Mouse (Mus musculus) CH12.LX (cell line): ENCODE results near the gene Szrd1. TPM values are rescaled to one million over a fixed set of nuclear protein-coding genes. Genes with fewer than 3 reads are reported as not detected.

ENCODE experiments used
- DNase-seq: peaks from one replicate; pipeline ENCODE4 v3.0.0-alpha.2; 2013; ENCODE audit errors: extremely low read depth
- H3K27ac ChIP-seq: 2 replicates; pipeline ENCODE4 v1.5.1; 2012; ENCODE audit warnings: low read depth, mild to moderate bottlenecking, control low read depth, moderate library complexity; ENCODE audit not compliant: insufficient read depth
- H3K27me3 ChIP-seq: replicated peaks from 2 replicates; pipeline ENCODE3; 2012; ENCODE audit warnings: inconsistent platforms
- H3K36me3 ChIP-seq, 2 experiments: replicated peaks in 1 of 2; 2 replicates each; pipeline versions ENCODE3 to v1.6.1; 2012; ENCODE audit warnings: inconsistent platforms in 1 of 2, low read length in 1 of 2, mild to moderate bottlenecking in 1 of 2, mixed read lengths in 1 of 2, moderate library complexity in 1 of 2; ENCODE audit not compliant: control insufficient read depth in 1 of 2, insufficient read depth in 1 of 2
- H3K4me1 ChIP-seq, 2 experiments: 2 replicates each; pipeline ENCODE4 v1.6.1; 2012; ENCODE audit warnings: inconsistent platforms in 1 of 2, moderate library complexity in 1 of 2; ENCODE audit not compliant: insufficient read depth in 2 of 2, control insufficient read depth in 1 of 2
- H3K4me2 ChIP-seq: 2 replicates; pipeline ENCODE4 v1.6.1; 2012; ENCODE audit warnings: low read depth, mild to moderate bottlenecking, control low read depth; ENCODE audit not compliant: poor library complexity, insufficient read depth, severe bottlenecking
- H3K4me3 ChIP-seq, 3 experiments: fragments of 150-350 bp in 1 of 3; sonication (generic) in 1 of 3; replicated peaks in 1 of 3; 2 replicates each; pipeline versions ENCODE3 to v1.5.1; 2011 to 2012; ENCODE audit warnings: low read depth in 2 of 3, low read length in 2 of 3, mild to moderate bottlenecking in 2 of 3, moderate library complexity in 2 of 3, control low read depth in 1 of 3, improper control_type of control experiment in 1 of 3, inconsistent platforms in 1 of 3, mixed read lengths in 1 of 3; ENCODE audit not compliant: poor library complexity in 1 of 3
- H3K79me2 ChIP-seq: replicated peaks from 2 replicates; pipeline ENCODE4 v1.6.1; 2012; ENCODE audit warnings: mild to moderate bottlenecking, moderate library complexity; ENCODE audit not compliant: control insufficient read depth, poor library complexity, insufficient read depth, severe bottlenecking; ENCODE audit errors: extremely low read depth
- H3K9ac ChIP-seq: 2 replicates; pipeline ENCODE4 v1.6.1; 2012; ENCODE audit warnings: low read depth, mild to moderate bottlenecking, control low read depth, moderate library complexity; ENCODE audit not compliant: insufficient read depth
- H3K9me3 ChIP-seq: replicated peaks from 2 replicates; pipeline ENCODE3; 2012; ENCODE audit warnings: low read length, inconsistent platforms, mixed read lengths
- BHLHE40 ChIP-seq: IDR thresholded peaks from 2 replicates; pipeline ENCODE4 v1.6.1; 2011; ENCODE audit warnings: mild to moderate bottlenecking, low read depth, low read length, improper control_type of control experiment
- CHD1 ChIP-seq: IDR thresholded peaks from 2 replicates; pipeline ENCODE4 v1.6.1; 2012; ENCODE audit warnings: low read depth, low read length, improper control_type of control experiment, inconsistent platforms
- CHD2 ChIP-seq: IDR thresholded peaks from 2 replicates; pipeline ENCODE4 v1.6.1; 2011; ENCODE audit warnings: low read length, improper control_type of control experiment
- CTCF ChIP-seq, 2 experiments: IDR thresholded peaks in 1 of 2; conservative IDR thresholded peaks in 1 of 2; 2 replicates each; pipeline ENCODE4 v1.5.1; 2011 to 2012; ENCODE audit warnings: low read depth in 2 of 2, low read length in 2 of 2, improper control_type of control experiment in 1 of 2, inconsistent platforms in 1 of 2, mild to moderate bottlenecking in 1 of 2, moderate library complexity in 1 of 2
- E2F4 ChIP-seq: IDR thresholded peaks from 2 replicates; pipeline ENCODE4 v1.6.1; 2011; ENCODE audit warnings: low read depth, low read length, improper control_type of control experiment; ENCODE audit not compliant: insufficient replicate concordance
- ELF1 ChIP-seq: IDR thresholded peaks from 2 replicates; pipeline ENCODE4 v1.6.1; 2014; ENCODE audit warnings: low read depth, mild to moderate bottlenecking, inconsistent platforms, low read length, improper control_type of control experiment
- EP300 ChIP-seq: IDR thresholded peaks from 2 replicates; pipeline ENCODE4 v1.6.1; 2011; ENCODE audit warnings: low read length, improper control_type of control experiment
- ETS1 ChIP-seq: conservative IDR thresholded peaks from 2 replicates; pipeline ENCODE4 v1.6.1; 2012; ENCODE audit warnings: low read depth, mild to moderate bottlenecking, inconsistent platforms, low read length, improper control_type of control experiment, moderate library complexity
- GABPA ChIP-seq: IDR thresholded peaks from 2 replicates; pipeline ENCODE4 v1.6.1; 2012; ENCODE audit warnings: low read depth, low read length, improper control_type of control experiment, inconsistent platforms; ENCODE audit not compliant: insufficient replicate concordance
- HCFC1 ChIP-seq: IDR thresholded peaks from 2 replicates; pipeline ENCODE4 v1.6.1; 2012; ENCODE audit warnings: low read depth, mild to moderate bottlenecking, inconsistent platforms, low read length, improper control_type of control experiment
- IRF4 ChIP-seq: IDR thresholded peaks from 2 replicates; pipeline ENCODE4 v1.6.1; 2014; ENCODE audit warnings: low read depth, mild to moderate bottlenecking, inconsistent platforms, low read length, improper control_type of control experiment
- JUN ChIP-seq: IDR thresholded peaks from 2 replicates; pipeline ENCODE4 v1.6.1; 2011; ENCODE audit warnings: low read depth, mild to moderate bottlenecking, low read length, improper control_type of control experiment, moderate library complexity; ENCODE audit not compliant: insufficient read depth
- JUND ChIP-seq: conservative IDR thresholded peaks from 2 replicates; pipeline ENCODE4 v1.6.1; 2011; ENCODE audit warnings: low read depth, low read length, improper control_type of control experiment
- KAT2A ChIP-seq: IDR thresholded peaks from 2 replicates; pipeline ENCODE4 v1.6.1; 2012; ENCODE audit warnings: low read length, improper control_type of control experiment, inconsistent platforms; ENCODE audit not compliant: insufficient replicate concordance
- MAFK ChIP-seq: IDR thresholded peaks from 2 replicates; pipeline ENCODE4 v1.6.1; 2011; ENCODE audit warnings: low read length, improper control_type of control experiment; ENCODE audit not compliant: insufficient replicate concordance
- MAX ChIP-seq: IDR thresholded peaks from 2 replicates; pipeline ENCODE4 v1.6.1; 2011; ENCODE audit warnings: low read length, improper control_type of control experiment
- MAZ ChIP-seq: IDR thresholded peaks from 2 replicates; pipeline ENCODE4 v1.6.1; 2012; ENCODE audit warnings: low read depth, mild to moderate bottlenecking, inconsistent platforms, low read length, improper control_type of control experiment, moderate library complexity
- MEF2A ChIP-seq: IDR thresholded peaks from 2 replicates; pipeline ENCODE4 v1.6.1; 2014; ENCODE audit warnings: low read depth, mild to moderate bottlenecking, inconsistent platforms, low read length, improper control_type of control experiment, borderline replicate concordance
- MXI1 ChIP-seq: IDR thresholded peaks from 2 replicates; pipeline ENCODE4 v1.6.1; 2011; ENCODE audit warnings: mild to moderate bottlenecking, low read depth, low read length, improper control_type of control experiment
- MYC ChIP-seq: IDR thresholded peaks from 2 replicates; pipeline ENCODE4 v1.6.1; 2011; ENCODE audit warnings: low read depth, mild to moderate bottlenecking, improper control_type of control experiment, low read length
- NELFE ChIP-seq: IDR thresholded peaks from 2 replicates; pipeline ENCODE4 v1.6.1; 2011; ENCODE audit warnings: low read depth, low read length, improper control_type of control experiment
- NRF1 ChIP-seq: IDR thresholded peaks from 2 replicates; pipeline ENCODE4 v1.6.1; 2014; ENCODE audit warnings: low read depth, mild to moderate bottlenecking, inconsistent platforms, low read length, improper control_type of control experiment, moderate library complexity
- PAX5 ChIP-seq: IDR thresholded peaks from 2 replicates; pipeline ENCODE4 v1.6.1; 2012; ENCODE audit warnings: low read length, inconsistent platforms, mixed read lengths
- POLR2A ChIP-seq: IDR thresholded peaks from 2 replicates; pipeline ENCODE4 v1.6.1; 2011; ENCODE audit warnings: low read depth, mild to moderate bottlenecking, improper control_type of control experiment, low read length
- POLR2AphosphoS2 ChIP-seq: IDR thresholded peaks from 2 replicates; pipeline ENCODE4 v1.6.1; 2011; ENCODE audit warnings: low read depth, low read length, improper control_type of control experiment
- RAD21 ChIP-seq: IDR thresholded peaks from 2 replicates; pipeline ENCODE4 v1.6.1; 2011; ENCODE audit warnings: low read depth, mild to moderate bottlenecking, low read length, improper control_type of control experiment, moderate library complexity
- RCOR1 ChIP-seq: conservative IDR thresholded peaks from 2 replicates; pipeline ENCODE4 v1.6.1; 2012; ENCODE audit warnings: low read depth, mild to moderate bottlenecking, inconsistent platforms, low read length, improper control_type of control experiment
- SIN3A ChIP-seq: IDR thresholded peaks from 2 replicates; pipeline ENCODE4 v1.6.1; 2012; ENCODE audit warnings: low read length, improper control_type of control experiment, inconsistent platforms
- SMC3 ChIP-seq: IDR thresholded peaks from 2 replicates; pipeline ENCODE4 v1.6.1; 2011; ENCODE audit warnings: low read depth, low read length, improper control_type of control experiment
- TBP ChIP-seq: conservative IDR thresholded peaks from 2 replicates; pipeline ENCODE4 v1.6.1; 2011; ENCODE audit warnings: low read depth, low read length, improper control_type of control experiment
- TCF12 ChIP-seq: IDR thresholded peaks from 2 replicates; pipeline ENCODE4 v1.6.1; 2014; ENCODE audit warnings: low read depth, mild to moderate bottlenecking, inconsistent platforms, low read length, improper control_type of control experiment
- UBTF ChIP-seq: IDR thresholded peaks from 2 replicates; pipeline ENCODE4 v1.6.1; 2012; ENCODE audit warnings: low read depth, mild to moderate bottlenecking, inconsistent platforms, low read length, improper control_type of control experiment, moderate library complexity
- USF1 ChIP-seq: IDR thresholded peaks from 2 replicates; pipeline ENCODE4 v1.6.1; 2014; ENCODE audit warnings: low read depth, mild to moderate bottlenecking, inconsistent platforms, low read length, improper control_type of control experiment
- USF2 ChIP-seq: conservative IDR thresholded peaks from 2 replicates; pipeline ENCODE4 v1.6.1; 2011; ENCODE audit warnings: low read depth, low read length, improper control_type of control experiment
- ZC3H11A ChIP-seq: IDR thresholded peaks from 2 replicates; pipeline ENCODE4 v1.6.1; 2012; ENCODE audit warnings: low read depth, mild to moderate bottlenecking, inconsistent platforms, low read length, improper control_type of control experiment
- ZKSCAN1 ChIP-seq: IDR thresholded peaks from 2 replicates; pipeline ENCODE4 v1.6.1; 2012; ENCODE audit warnings: low read depth, inconsistent platforms, low read length, improper control_type of control experiment, borderline replicate concordance
- ZMIZ1 ChIP-seq: IDR thresholded peaks from 2 replicates; pipeline ENCODE4 v1.6.1; 2012; ENCODE audit warnings: low read depth, mild to moderate bottlenecking, inconsistent platforms, low read length, improper control_type of control experiment
- ZNF384 ChIP-seq: IDR thresholded peaks from 2 replicates; pipeline ENCODE4 v1.6.1; 2012; ENCODE audit warnings: low read depth, low read length, improper control_type of control experiment, inconsistent platforms
- dilution Hi-C: fragments of 300-500 bp; cut with MboI; formaldehyde crosslinking; loops from 2 replicates; pipeline ENCODE4 v1.14.3; 2020; ENCODE audit warnings: low sequenced_read_pairs; ENCODE audit not compliant: extremely low pct_unique_long_range_greater_than_20kb, extremely low pct_ligation_motif_present
- in situ Hi-C: fragments of 300-500 bp; cut with MboI; formaldehyde crosslinking; loops from 3 replicates; pipeline ENCODE4 v1.14.3; 2019; ENCODE audit warnings: low sequenced_read_pairs, low pct_ligation_motif_present, low pct_unique_long_range_greater_than_20kb, mixed read lengths
- polyA plus RNA-seq: library from polyadenylated mRNA; unstranded; fragments of >175 nt; gene quantifications from 2 replicates; pipeline ENCODE4 v1.2.1, GENCODE M21; 2012; ENCODE audit warnings: low read depth; ENCODE audit not compliant: insufficient read length
- total RNA-seq, 2 experiments: library from RNA; depleted of rRNA; stranded (reverse); fragments of 300-350 nt in 1 of 2; fragments of >200 nt in 1 of 2; gene quantifications; 2 replicates each; pipeline ENCODE4 v1.2.3; 2012 to 2014

Gene Szrd1
- total and polyA plus RNA-seq, 3 experiments: 80.9 to 143 (median 82.5) TPM

DNA sequence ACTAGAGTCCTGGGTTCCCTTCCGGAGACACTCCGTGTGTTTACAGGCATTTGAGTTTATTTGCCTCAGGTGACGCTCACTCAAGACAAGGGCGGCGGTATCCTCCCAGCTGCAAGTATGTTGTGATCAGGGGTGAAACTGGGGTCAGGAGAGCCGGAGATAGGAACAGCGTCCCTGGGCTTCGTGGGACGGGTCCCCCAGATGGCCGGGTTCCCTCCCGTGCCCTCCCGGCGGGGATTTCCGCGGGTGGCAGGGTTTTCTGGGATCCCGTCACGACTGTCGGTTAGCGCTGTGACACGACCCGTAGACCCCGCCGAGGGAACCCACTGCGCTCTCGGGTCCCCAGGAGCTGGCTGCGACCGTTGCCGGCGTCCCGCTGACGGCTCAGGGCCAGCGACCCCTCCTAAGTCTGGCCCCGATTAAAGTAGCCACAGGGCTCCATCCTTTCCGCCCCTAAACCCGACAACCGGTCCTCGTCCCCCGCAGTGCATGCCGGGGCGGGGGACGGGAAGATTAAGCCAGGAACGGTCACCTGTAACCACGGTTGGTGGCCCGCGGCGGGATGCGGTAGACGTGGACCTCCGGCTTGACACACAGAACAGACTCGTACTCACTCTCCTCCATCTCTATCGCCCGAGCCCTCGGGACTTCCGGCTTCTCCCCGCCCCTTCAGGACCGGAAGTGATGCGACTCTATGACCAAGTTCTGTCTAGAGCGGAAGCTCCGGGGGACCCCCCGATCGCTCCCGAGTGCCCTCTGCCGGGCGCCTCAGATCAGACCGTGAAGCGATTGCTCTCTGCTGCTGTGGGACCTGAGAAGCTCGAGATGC is 61.7 kb downstream of the Szrd1 start, which contains the start of gene Necap2:
TSS of gene Necap2 (minus strand) at position 677 of the 829 bp plus-strand sequence.
- no peak for TF ChIP-seq CHD2
- TF ChIP-seq USF1: no peak
- no peak for TF ChIP-seq USF2
- TF ChIP-seq CHD1: no peak
- peak; percentile 66; the same call in 1 of the 2 replicates for TF ChIP-seq ZMIZ1
- peak in 1 of 2 experiments; percentile 89; a peak in 2 of 4 replicates for TF ChIP-seq CTCF (conservative IDR thresholded peaks at IDR 0.05 in 1 of 2, IDR thresholded peaks at IDR 0.05 in 1 of 2; ENCODE audit: low read depth in 2 of 2, low read length in 2 of 2)
- TF ChIP-seq NELFE: peak; percentile 92
- peak; percentile 29; the same call in 1 of the 2 replicates for TF ChIP-seq GABPA
- TF ChIP-seq EP300: no peak
- peak; percentile 98 for TF ChIP-seq ELF1
- TF ChIP-seq JUN: no peak
- peak; percentile 95 for TF ChIP-seq POLR2A
- no peak for TF ChIP-seq BHLHE40
- 0 out of 2 replicates have a peak, but pooled peaks have one; percentile 51 for TF ChIP-seq MEF2A
- TF ChIP-seq E2F4: no peak
- TF ChIP-seq UBTF: no peak; the same call in 1 of the 2 replicates
- TF ChIP-seq MAZ: peak; percentile 87; the same call in 1 of the 2 replicates
- no peak for TF ChIP-seq ETS1
- peak; percentile 74; the same call in 1 of the 2 replicates for TF ChIP-seq KAT2A
- 0 out of 2 replicates have a peak, but pooled peaks have one; percentile 17 for TF ChIP-seq SMC3
- peak; percentile 97 for TF ChIP-seq SIN3A
- no peak for TF ChIP-seq ZNF384
- TF ChIP-seq RCOR1: no peak
- no peak for TF ChIP-seq ZC3H11A
- TF ChIP-seq HCFC1: peak; percentile 91
- peak; percentile 73; the same call in 1 of the 2 replicates for TF ChIP-seq MXI1
- no peak for TF ChIP-seq MAFK
- no peak for TF ChIP-seq RAD21
- no peak for TF ChIP-seq MAX
- TF ChIP-seq MYC: no peak
- TF ChIP-seq PAX5: no peak
- TF ChIP-seq NRF1: no peak
- TF ChIP-seq TCF12: peak; percentile 84
- no peak for TF ChIP-seq JUND
- TF ChIP-seq TBP: peak; percentile 79
- peak; percentile 79; the same call in 1 of the 2 replicates for TF ChIP-seq POLR2AphosphoS2
- TF ChIP-seq IRF4: no peak
- no peak for TF ChIP-seq ZKSCAN1
- H3K9me3 ChIP-seq: peaks cover 15% of the 10 kb centered on the region
- H3K4me2 ChIP-seq: peak within 1 kb of the TSS; percentile 95
- dilution Hi-C loops (no loop called here), in situ Hi-C loops (no loop called here)
- peaks cover 28% of the 10 kb centered on the region for H3K79me2 ChIP-seq
- H3K27me3 ChIP-seq: no peaks in the 10 kb centered on the region
- peaks cover 6 to 21% of the 10 kb centered on the region in 2 experiments; a peak in 3 of 4 replicates for H3K4me1 ChIP-seq
- H3K36me3 ChIP-seq: peaks cover 20 to 26% of the 10 kb centered on the region in 2 experiments
- peak within 1 kb of the TSS; percentile 84 for H3K9ac ChIP-seq
- peak; percentile 96 for DNase-seq
- H3K27ac ChIP-seq: peak within 1 kb of the TSS; percentile 14; the same call in 1 of the 2 replicates
- peak within 1 kb of the TSS; percentile 76 to 89 (median 84) for H3K4me3 ChIP-seq
